Mouse (Mus musculus) stomach, embryonic 16.5 days (tissue): ENCODE data around the gene Rinl. TPM values are rescaled to one million over a fixed set of nuclear protein-coding genes. Genes with fewer than 3 reads are reported as not detected.

Source experiments
- ATAC-seq: fragments of 200-750 bp; cut with Nextera tagmentation; 2 replicates; pipeline ENCODE4 v1.8.0; 2017; ENCODE audit warnings: moderate number of reproducible peaks, moderate TSS enrichment; ENCODE audit not compliant: insufficient read depth, low FRiP score
- H3K27ac ChIP-seq: fragments of 300-500 bp; sonication (generic); 2 replicates; pipeline ENCODE4 v1.5.1; 2014; ENCODE audit warnings: low read length
- H3K27me3 ChIP-seq: fragments of 300-500 bp; sonication (generic); 2 replicates; pipeline ENCODE4 v1.6.1; 2014; ENCODE audit warnings: low read length, control low read depth, mixed read lengths; ENCODE audit not compliant: control insufficient read depth, insufficient read depth
- H3K36me3 ChIP-seq: fragments of 300-500 bp; sonication (generic); 2 replicates; pipeline ENCODE4 v1.6.1; 2014; ENCODE audit warnings: low read length; ENCODE audit not compliant: control insufficient read depth, insufficient read depth
- H3K4me1 ChIP-seq: fragments of 300-500 bp; sonication (generic); 2 replicates; pipeline ENCODE4 v1.6.1; 2014; ENCODE audit warnings: low read length, control low read depth, mixed read lengths; ENCODE audit not compliant: control insufficient read depth, insufficient read depth
- H3K4me2 ChIP-seq: fragments of 300-500 bp; sonication (generic); 2 replicates; pipeline ENCODE4 v1.6.1; 2014; ENCODE audit warnings: low read depth, low read length, mixed read lengths
- H3K4me3 ChIP-seq: fragments of 300-500 bp; sonication (generic); replicated peaks from 2 replicates; pipeline ENCODE4 v1.5.1; 2014; ENCODE audit warnings: mild to moderate bottlenecking, low read length
- H3K9ac ChIP-seq: fragments of 300-500 bp; sonication (generic); 2 replicates; pipeline ENCODE4 v1.6.1; 2014; ENCODE audit warnings: low read length
- H3K9me3 ChIP-seq: fragments of 300-500 bp; sonication (generic); replicated peaks from 2 replicates; pipeline ENCODE4 v1.6.1; 2016; ENCODE audit warnings: low read length, control low read depth; ENCODE audit not compliant: control insufficient read depth
- WGBS: fragments of 180-500 bp; shearing (Covaris S2); extraction: QIAGEN DNeasy Blood & Tissue Kit; methylation state at CpG from one replicate; pipeline ENCODE4 v1.1.7; 2014; 5-methylcytosine and 5-hydroxymethylcytosine counted together
- polyA plus RNA-seq: library from polyadenylated mRNA; unstranded; fragments of >200 nt; fragmentation: Nextera tagmentation; extraction: Ambion mirVana; gene quantifications from 2 replicates; pipeline ENCODE4 v1.2.1, GENCODE M21; 2015

The Rinl gene
- polyA plus RNA-seq, 1 experiment from 2014 or later = 5.9 TPM

DNA sequence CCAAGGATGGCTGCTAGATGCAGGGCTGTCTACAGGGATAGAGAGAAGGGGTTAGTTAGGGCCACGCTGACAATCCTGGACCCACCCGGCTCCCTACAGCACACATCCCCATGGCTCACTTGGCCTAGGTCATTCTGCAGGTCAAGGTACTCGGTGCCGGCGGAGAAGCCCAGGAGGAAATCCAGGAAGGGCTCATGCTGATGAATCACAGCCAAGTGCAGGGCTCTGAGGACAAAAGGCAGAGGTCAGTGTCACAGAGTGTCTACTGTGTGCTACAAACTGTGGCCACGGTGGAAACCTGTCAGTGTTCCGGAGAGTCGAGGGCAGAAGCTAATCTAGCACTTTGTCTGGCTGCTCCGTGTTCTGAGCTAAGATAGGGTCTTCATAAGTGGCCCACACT lies 26.9 kb upstream of the Rinl start:
- Histone ChIP-seq H3K4me1 (peaks cover 7% of the 10 kb centered on the region), H3K27ac (no peak overlapping the region), H3K36me3 (peaks cover 17% of the 10 kb centered on the region), H3K9ac (no peak overlapping the region), H3K4me2 (no peak overlapping the region), H3K27me3 (no peaks in the 10 kb centered on the region), H3K9me3 (no peaks in the 10 kb centered on the region), H3K4me3 (no peak overlapping the region)
- no peak for ATAC-seq
- 92% methylated on average over 9 of the region's 9 CpGs for WGBS

- no peak overlapping the region for H3K9ac ChIP-seq
- H3K27me3 ChIP-seq = no peaks in the 10 kb centered on the region
- peak overlapping the region; percentile 65 for H3K4me2 ChIP-seq
- H3K36me3 ChIP-seq = peaks cover 5% of the 10 kb centered on the region; the same call in 1 of the 2 replicates
- H3K4me1 ChIP-seq = peaks cover 16% of the 10 kb centered on the region
- no peaks in the 10 kb centered on the region for H3K9me3 ChIP-seq
- 74% methylated on average over 6 of the region's 6 CpGs for WGBS
- ATAC-seq = no peak
- peak overlapping the region; percentile 87; the same call in 1 of the 2 replicates for H3K4me3 ChIP-seq
- no peak overlapping the region for H3K27ac ChIP-seq
Measured at GRCm38 (mm10) chr7:28765211-28765610, 23.6 kb upstream of the Rinl start.

DNA sequence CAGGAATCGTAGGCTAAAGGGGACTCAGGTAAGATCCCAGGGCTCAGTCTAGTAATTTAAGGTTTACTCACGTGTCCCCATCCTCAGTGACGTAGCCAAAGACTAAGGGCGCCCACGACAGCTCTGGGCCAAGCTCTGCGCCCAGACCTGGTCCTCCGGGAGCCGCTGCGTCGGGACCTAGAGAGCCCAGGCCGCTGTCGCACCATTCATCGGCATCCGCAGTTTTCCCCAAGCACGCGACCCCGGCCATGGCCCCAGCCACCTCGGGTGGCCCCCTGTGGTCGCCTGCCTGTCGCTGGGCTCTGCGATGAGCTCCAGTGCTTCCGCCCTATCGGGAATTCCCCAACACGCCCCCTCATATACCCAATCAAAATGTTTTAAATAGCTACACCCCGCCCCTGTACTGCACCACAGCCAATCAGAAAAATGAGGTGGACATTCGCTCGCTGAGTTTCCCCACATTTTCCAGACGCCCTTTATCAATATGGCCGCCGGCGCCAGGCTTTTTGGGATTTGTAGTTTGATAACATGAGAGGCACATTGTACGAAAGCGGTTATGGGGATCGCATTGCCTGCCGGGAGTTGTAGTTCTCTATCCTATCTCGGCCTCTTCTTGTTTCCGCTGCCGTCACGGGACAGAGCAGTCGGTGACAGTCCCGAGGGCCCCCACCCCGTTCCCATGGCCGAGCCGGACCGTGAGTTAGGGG lies 22.4 kb upstream of the Rinl start, which contains the start of gene Sirt2:
Sirt2 (plus strand) TSS at position 563 of the 707 bp plus-strand sequence.
- H3K27ac ChIP-seq = no peak within 1 kb of the TSS
- under 1% methylated on average over 45 of the region's 45 CpGs for WGBS
- peaks cover 16% of the 10 kb centered on the region for H3K4me1 ChIP-seq
- peak; percentile 98 for ATAC-seq
- no peaks in the 10 kb centered on the region for H3K27me3 ChIP-seq
- H3K36me3 ChIP-seq = peaks cover under 1% of the 10 kb centered on the region; the same call in 1 of the 2 replicates
- peak within 1 kb of the TSS; percentile 92 for H3K9ac ChIP-seq
- H3K4me3 ChIP-seq = peak within 1 kb of the TSS; percentile 87
- peak within 1 kb of the TSS; percentile 65 for H3K4me2 ChIP-seq
- no peaks in the 10 kb centered on the region for H3K9me3 ChIP-seq

GRCm38 (mm10) chr7:28766910-28767309 lies 21.9 kb upstream of the Rinl start:
- Histone ChIP-seq H3K27ac (no peak overlapping the region), H3K36me3 (no peaks in the 10 kb centered on the region), H3K4me3 (peak overlapping the region; percentile 87), H3K27me3 (no peaks in the 10 kb centered on the region), H3K9me3 (no peaks in the 10 kb centered on the region), H3K9ac (peak overlapping the region; percentile 92), H3K4me1 (peaks cover 16% of the 10 kb centered on the region), H3K4me2 (peak overlapping the region; percentile 62)
- no peak for ATAC-seq
- 4% methylated on average over 14 of the region's 14 CpGs for WGBS

GRCm38 (mm10) chr7:28767462-28767965 lies 21.3 kb upstream of the Rinl start, which contains the start of gene Nfkbib:
TSS of gene Nfkbib (minus strand) at chr7:28767512.
- H3K27ac ChIP-seq = no peak within 1 kb of the TSS
- peak within 1 kb of the TSS; percentile 65 for H3K4me2 ChIP-seq
- H3K4me3 ChIP-seq = peak within 1 kb of the TSS; percentile 87
- peaks cover 16% of the 10 kb centered on the region for H3K4me1 ChIP-seq
- no peak for ATAC-seq
- H3K9ac ChIP-seq = peak within 1 kb of the TSS; percentile 92
- no peaks in the 10 kb centered on the region for H3K9me3 ChIP-seq
- 64% methylated on average over 7 of the region's 7 CpGs for WGBS
- no peaks in the 10 kb centered on the region for H3K36me3 ChIP-seq
- H3K27me3 ChIP-seq = no peaks in the 10 kb centered on the region

DNA sequence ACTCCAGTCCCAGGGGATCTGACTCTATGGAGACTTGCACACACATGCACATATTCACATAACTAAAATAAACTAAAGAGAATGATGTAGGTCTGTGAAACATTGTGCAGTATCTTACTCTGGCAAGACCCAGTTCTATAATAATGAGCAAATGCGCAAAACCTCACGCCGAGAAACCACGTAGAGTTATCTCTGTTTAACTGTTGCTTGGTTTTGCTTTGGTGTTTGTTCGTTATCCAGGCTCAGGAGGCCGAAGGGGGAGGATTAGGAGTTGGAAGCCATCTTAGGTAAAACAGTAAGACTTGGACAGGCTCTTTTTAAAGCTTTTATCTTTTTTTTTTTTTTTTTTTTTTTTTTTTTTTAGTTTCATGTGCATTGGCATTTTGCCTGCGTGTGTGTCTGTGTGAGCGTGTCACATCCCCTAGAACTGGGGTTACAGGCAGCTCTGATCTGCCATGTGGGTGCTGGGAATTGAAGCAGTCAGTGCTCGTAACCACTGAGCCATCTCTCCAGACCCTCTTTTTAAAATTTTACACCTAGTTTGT lies 19.3 kb upstream of the Rinl start:
- no peaks in the 10 kb centered on the region for H3K36me3 ChIP-seq
- no peaks in the 10 kb centered on the region for H3K9me3 ChIP-seq
- H3K27me3 ChIP-seq = no peaks in the 10 kb centered on the region
- no peak overlapping the region for H3K9ac ChIP-seq
- no peak for ATAC-seq
- WGBS = 89% methylated on average over 9 of the region's 9 CpGs
- no peak overlapping the region for H3K4me3 ChIP-seq
- H3K27ac ChIP-seq = no peak overlapping the region
- peaks cover 16% of the 10 kb centered on the region for H3K4me1 ChIP-seq
- no peak overlapping the region for H3K4me2 ChIP-seq

DNA sequence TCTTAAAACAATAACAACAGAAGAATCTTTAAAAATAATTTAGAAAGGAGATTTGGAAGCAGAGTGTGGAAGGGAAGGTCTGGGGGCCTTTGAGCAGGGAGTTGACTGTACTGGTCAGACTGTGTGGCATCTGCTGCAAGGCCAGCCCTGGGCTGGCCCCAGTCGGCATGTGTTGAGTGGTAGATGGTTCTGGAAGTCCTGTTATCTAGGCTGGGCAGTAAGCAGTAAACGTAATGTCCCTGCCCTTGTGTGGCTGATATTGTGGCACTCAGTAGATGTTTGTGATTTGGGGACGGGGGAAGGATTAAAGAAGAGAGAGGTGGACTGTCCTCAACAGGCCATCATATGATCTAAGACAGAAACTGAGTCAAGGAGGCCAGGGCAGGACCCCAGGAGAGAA lies 18.5 kb upstream of the Rinl start:
- Histone ChIP-seq H3K9me3 (no peaks in the 10 kb centered on the region), H3K27me3 (no peaks in the 10 kb centered on the region), H3K9ac (no peak overlapping the region), H3K4me2 (no peak overlapping the region), H3K4me1 (peaks cover 14% of the 10 kb centered on the region), H3K4me3 (no peak overlapping the region), H3K27ac (no peak overlapping the region), H3K36me3 (no peaks in the 10 kb centered on the region)
- WGBS = 86% methylated on average over 3 of the region's 3 CpGs
- no peak for ATAC-seq

- H3K36me3 ChIP-seq = no peaks in the 10 kb centered on the region
- no peaks in the 10 kb centered on the region for H3K9me3 ChIP-seq
- no peak overlapping the region for H3K27ac ChIP-seq
- H3K9ac ChIP-seq = no peak overlapping the region
- H3K4me3 ChIP-seq = no peak overlapping the region
- no peak for ATAC-seq
- H3K4me2 ChIP-seq = no peak overlapping the region
- H3K4me1 ChIP-seq = peaks cover 8% of the 10 kb centered on the region
- H3K27me3 ChIP-seq = no peaks in the 10 kb centered on the region
- WGBS = 87% methylated on average over 11 of the region's 11 CpGs
Measured at GRCm38 (mm10) chr7:28771867-28772266, 16.9 kb upstream of the Rinl start.

- 72% methylated on average over 3 of the region's 3 CpGs for WGBS
- no peak overlapping the region for H3K4me3 ChIP-seq
- H3K4me2 ChIP-seq = no peak overlapping the region
Measured at GRCm38 (mm10) chr7:28773163-28773562, 15.6 kb upstream of the Rinl start.

More at GRCm38 (mm10) chr7:28773163-28773562, 15.6 kb upstream of the Rinl start:
- Histone ChIP-seq H3K36me3 (no peaks in the 10 kb centered on the region), H3K9ac (no peak overlapping the region), H3K27me3 (no peaks in the 10 kb centered on the region), H3K4me1 (no peaks in the 10 kb centered on the region), H3K9me3 (no peaks in the 10 kb centered on the region), H3K27ac (no peak overlapping the region)
- no peak for ATAC-seq
